Mouse (Mus musculus): ENCODE data around the gene Gm36028.
A peak's percentile ranks its signal among the peaks of the same experiment; 100 is the strongest.

The Gm36028 gene

GRCm38 (mm10) chr16:37861029-37861428, at the start of gene Gm36028:
TSS of gene Gm36028 (minus strand) at chr16:37861146.
- no peak for DNase-seq (ENCODE audit: low read depth in 2 of 2, low spot score in 2 of 2)

- DNase-seq (ENCODE audit: low read depth in 2 of 2, low spot score in 2 of 2) = no peak
These were observed 45.5 kb upstream of the Gm36028 start for GRCm38 (mm10) chr16:37906456-37906855.

GRCm38 (mm10) chr16:37901318-37901717, 40.4 kb upstream of the Gm36028 start:
- DNase-seq (ENCODE audit: low read depth in 2 of 2, low spot score in 2 of 2) = no peak

- no peak for DNase-seq (ENCODE audit: low read depth in 2 of 2, low spot score in 2 of 2)
These were observed 38.4 kb upstream of the Gm36028 start for GRCm38 (mm10) chr16:37899357-37899756.

GRCm38 (mm10) chr16:37898790-37899189, 37.8 kb upstream of the Gm36028 start:
- DNase-seq (ENCODE audit: low read depth in 2 of 2, low spot score in 2 of 2) = no peak

- DNase-seq (ENCODE audit: low read depth in 2 of 2, low spot score in 2 of 2) = no peak
These were observed 33.0 kb upstream of the Gm36028 start for GRCm38 (mm10) chr16:37893942-37894341.

- DNase-seq (ENCODE audit: low read depth in 2 of 2, low spot score in 2 of 2) = no peak
These were observed 32.4 kb upstream of the Gm36028 start for GRCm38 (mm10) chr16:37893381-37893780.

- DNase-seq (ENCODE audit: low read depth in 2 of 2, low spot score in 2 of 2) = no peak
These were observed 31.7 kb upstream of the Gm36028 start for GRCm38 (mm10) chr16:37892667-37893066.

- DNase-seq (ENCODE audit: low read depth in 2 of 2, low spot score in 2 of 2) = no peak
These were observed 28.0 kb upstream of the Gm36028 start for GRCm38 (mm10) chr16:37888986-37889385.

- DNase-seq (ENCODE audit: low read depth in 2 of 2, low spot score in 2 of 2) = no peak
These were observed 20.2 kb upstream of the Gm36028 start for GRCm38 (mm10) chr16:37881168-37881567.

- no peak for DNase-seq (ENCODE audit: low read depth in 2 of 2, low spot score in 2 of 2)
These were observed 18.9 kb upstream of the Gm36028 start for GRCm38 (mm10) chr16:37879750-37880419.

- DNase-seq (ENCODE audit: low read depth in 2 of 2, low spot score in 2 of 2) = no peak
These were observed 18.1 kb upstream of the Gm36028 start for GRCm38 (mm10) chr16:37878951-37879505.

- no peak for DNase-seq (ENCODE audit: low read depth in 2 of 2, low spot score in 2 of 2)
These were observed 16.5 kb upstream of the Gm36028 start for GRCm38 (mm10) chr16:37877406-37877805.

GRCm38 (mm10) chr16:37874501-37875235, 13.7 kb upstream of the Gm36028 start:
- DNase-seq (ENCODE audit: low read depth in 2 of 2, low spot score in 2 of 2) = no peak

- no peak for DNase-seq (ENCODE audit: low read depth in 2 of 2, low spot score in 2 of 2)
These were observed 10.3 kb upstream of the Gm36028 start for GRCm38 (mm10) chr16:37871112-37871715.

GRCm38 (mm10) chr16:37869470-37870231, 8.7 kb upstream of the Gm36028 start:
- DNase-seq (ENCODE audit: low read depth in 2 of 2, low spot score in 2 of 2) = no peak

GRCm38 (mm10) chr16:37868506-37869469, 7.8 kb upstream of the Gm36028 start:
- no peak for DNase-seq (ENCODE audit: low read depth in 2 of 2, low spot score in 2 of 2)

- peak; percentile 73 to 74 for DNase-seq (ENCODE audit: low read depth in 2 of 2, low spot score in 2 of 2)
These were observed 7.0 kb upstream of the Gm36028 start, which contains the start of gene Lrrc58 for GRCm38 (mm10) chr16:37867791-37868505. TSS of gene Lrrc58 (plus strand) at chr16:37868389.

GRCm38 (mm10) chr16:37865841-37866240, 4.9 kb upstream of the Gm36028 start:
- no peak for DNase-seq (ENCODE audit: low read depth in 2 of 2, low spot score in 2 of 2)

Measured in CD8-positive naive resting alpha-beta T cell, adult 2 months (primary cell).